Mouse (Mus musculus) testis, adult 2 months (tissue): ENCODE measurements around the gene 2610528A11Rik.

Source experiments
- CTCF ChIP-seq: fragments of 200-500 bp; IDR thresholded peaks from 2 replicates; pipeline ENCODE4 v1.5.1; 2012; ENCODE audit warnings: low read depth, mild to moderate bottlenecking, inconsistent platforms, low read length, moderate library complexity; ENCODE audit not compliant: control insufficient read depth, insufficient read depth, insufficient replicate concordance
- POLR2A ChIP-seq: fragments of 200-500 bp; IDR thresholded peaks from 2 replicates; pipeline ENCODE4 v1.6.1; 2012; ENCODE audit warnings: low read depth, mild to moderate bottlenecking, inconsistent platforms, low read length, moderate library complexity; ENCODE audit not compliant: control insufficient read depth

GRCm38 (mm10) chr14:37110456-37110855 is 3.4 kb downstream of the 2610528A11Rik start:
- no peak for TF ChIP-seq POLR2A
- TF ChIP-seq CTCF, result no peak
